Mouse (Mus musculus) yolk sac, embryonic 10.5 days (tissue): ENCODE measurements around the gene Gigyf2.
A peak's percentile ranks its signal among the peaks of the same experiment; 100 is the strongest.

ENCODE experiments used
- DNase-seq: peaks from one replicate; pipeline ENCODE4 v3.0.0-alpha.2; 2017; ENCODE audit warnings: low spot score

Gigyf2 gene

DNA sequence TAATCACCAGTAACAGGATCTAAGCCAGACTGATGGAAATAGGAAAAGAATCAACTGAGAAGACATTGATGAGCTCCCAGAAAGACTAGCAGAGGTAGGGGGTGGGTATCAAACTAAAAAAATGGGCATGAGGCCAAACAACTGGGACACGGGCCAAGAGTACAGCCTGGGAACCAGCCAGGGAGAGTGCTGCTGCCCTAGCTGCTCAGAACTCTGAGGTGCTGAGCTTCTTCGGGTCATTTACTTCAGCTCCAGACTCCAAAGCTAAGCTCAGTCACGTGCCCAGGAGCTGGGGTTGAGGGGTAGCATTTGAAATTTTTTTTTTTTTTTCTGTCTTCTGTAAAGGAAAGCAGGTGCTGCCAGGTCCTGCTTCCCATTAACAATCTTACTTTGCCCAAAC is 10.1 kb upstream of the Gigyf2 start:
- DNase-seq = no peak

- no peak for DNase-seq
These were observed 5.7 kb upstream of the Gigyf2 start for GRCm38 (mm10) chr1:87321071-87321470.

DNA sequence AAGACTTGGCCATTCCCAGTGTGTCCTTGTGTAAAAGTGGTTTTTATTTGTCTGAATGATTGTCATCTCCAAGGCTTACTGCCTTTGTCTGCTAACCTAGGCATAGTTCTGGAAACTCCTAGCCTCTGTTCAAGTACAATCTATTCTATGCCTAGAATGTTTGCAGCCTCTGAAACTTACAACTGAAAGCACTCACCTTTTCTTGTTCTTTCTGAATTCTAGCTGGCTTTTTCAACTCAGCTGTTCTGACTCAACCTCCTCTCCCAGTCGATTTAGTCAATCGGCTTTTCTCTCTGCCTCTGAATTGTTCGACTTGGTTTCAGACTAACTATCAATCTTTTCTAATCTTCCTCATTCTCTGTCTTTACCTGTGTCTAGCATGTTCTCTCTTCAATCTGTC is 4.0 kb upstream of the Gigyf2 start:
- DNase-seq = no peak

DNA sequence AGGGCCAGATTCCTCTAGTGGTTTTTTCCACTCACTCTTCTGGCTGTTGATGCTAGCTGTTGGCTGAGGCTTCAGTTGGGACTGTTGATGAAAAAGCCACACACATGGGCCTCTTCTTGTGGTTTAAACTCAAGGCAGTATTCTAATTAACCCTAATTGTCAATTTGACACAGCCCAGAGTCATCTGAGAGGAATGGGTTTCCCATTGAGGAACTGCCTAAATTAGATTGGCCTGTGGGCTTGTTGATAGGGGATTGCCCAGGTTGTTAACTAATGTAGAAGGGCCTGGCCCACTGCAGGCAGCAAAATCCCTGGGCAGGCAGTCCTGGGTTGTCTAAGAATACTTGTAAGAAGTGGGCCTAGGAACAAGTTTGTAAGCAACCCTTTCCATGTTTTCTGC is 2.1 kb upstream of the Gigyf2 start:
- DNase-seq = no peak

- DNase-seq = no peak
These were observed 515 bp downstream of the Gigyf2 start for GRCm38 (mm10) chr1:87327165-87327861.

DNA sequence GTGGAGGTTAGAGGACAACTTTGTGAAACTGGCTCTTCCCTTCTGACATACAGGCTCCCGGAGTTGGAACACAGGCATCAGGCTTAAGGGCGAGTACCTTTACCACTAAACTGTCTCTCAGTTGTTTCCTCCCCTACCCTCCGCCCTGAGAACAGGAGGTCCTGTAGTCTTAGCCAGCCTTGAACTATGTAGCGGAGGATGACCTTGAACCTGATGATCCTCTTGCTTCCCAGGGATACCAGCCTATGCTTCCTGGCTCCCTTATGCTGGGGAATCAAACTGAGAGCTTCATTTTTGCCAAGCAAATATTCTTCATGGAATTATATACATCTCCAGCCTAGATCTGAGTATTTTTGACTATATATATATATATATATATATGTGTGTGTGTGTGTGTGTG is 5.0 kb downstream of the Gigyf2 start:
- DNase-seq = no peak

DNA sequence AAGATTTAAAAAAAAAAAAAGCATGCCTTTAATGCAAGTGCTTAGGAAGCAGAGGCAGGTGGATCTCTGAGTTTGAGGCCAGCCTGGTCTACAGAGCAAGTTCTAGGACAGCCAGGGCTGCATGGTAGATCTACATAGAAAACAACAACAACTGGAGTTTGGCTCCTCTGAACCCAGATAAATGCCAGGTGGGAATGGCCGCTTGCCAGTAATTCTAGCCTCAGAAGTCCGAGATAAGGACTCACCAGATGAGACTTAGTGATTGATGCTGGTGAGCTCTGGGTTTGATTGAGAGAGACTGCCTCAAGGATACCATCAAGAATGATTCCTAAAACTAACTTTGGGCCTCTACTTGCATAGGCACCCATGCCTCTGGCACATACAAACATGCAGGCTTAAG is 23.8 kb downstream of the Gigyf2 start:
- DNase-seq = no peak

DNA sequence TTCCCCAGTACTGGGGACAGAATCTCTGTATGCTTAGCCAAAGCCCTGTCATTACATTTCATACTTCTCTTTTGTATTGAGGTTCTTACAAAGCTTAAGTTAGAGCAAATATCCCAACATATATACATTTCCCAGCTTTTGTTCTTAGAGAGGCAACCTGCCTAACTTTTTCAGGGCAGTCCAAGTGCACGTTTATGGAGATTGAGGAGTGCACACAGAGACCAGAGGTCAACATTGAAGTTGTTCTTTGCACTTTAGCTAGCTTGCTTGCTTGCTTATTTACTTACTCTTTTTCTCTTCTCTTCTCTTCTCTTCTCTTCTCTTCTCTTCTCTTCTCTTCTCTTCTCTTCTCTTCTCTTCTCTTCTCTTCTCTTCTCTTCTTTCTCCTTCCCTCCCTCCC is 33.5 kb downstream of the Gigyf2 start:
- peak; percentile 19 for DNase-seq

DNA sequence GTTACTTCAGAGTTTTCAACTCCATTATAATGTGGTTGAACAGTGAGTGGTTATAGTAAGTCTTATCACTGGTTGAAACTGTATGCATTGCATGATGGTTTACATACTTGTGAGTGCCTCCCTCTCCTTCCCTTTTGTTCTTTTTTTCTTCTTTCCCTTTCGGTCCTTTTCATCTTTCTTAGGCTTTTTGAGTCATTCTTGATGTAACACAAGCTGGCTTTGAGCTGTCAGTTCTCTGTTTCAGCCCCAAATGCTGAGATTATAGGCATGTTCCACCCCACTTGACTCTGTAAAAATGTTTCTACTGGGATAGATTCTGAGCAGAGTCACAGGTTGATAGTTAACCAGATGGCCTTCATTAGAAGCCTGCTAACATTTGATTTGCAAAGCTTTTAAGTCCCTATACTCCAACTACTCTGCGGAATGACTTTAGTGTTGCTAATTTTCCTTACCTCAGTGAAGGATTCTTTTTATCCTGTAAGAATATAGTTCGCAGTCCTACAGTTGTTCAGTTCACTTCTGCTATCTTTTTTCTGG is 51.3 kb downstream of the Gigyf2 start:
- no peak for DNase-seq

DNA sequence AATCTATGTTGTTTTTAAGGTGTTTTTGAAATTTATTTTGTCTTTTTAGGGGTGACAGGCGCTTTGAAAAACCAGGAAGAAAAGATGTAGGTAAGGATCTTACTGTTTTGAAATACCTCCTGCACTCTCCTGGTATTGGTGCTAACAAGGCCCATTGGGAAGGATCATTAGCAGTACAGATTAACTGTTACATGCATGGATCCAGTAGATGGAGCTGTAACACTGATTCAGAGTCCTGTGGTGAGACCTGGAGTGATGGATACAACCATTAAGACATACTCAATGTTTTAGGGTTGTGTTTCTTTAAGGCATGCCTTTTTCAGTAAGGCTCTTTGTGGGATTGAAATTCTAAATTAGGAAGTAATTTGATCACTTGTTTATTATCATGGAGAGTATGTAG is 53.1 kb downstream of the Gigyf2 start:
- DNase-seq = no peak

DNA sequence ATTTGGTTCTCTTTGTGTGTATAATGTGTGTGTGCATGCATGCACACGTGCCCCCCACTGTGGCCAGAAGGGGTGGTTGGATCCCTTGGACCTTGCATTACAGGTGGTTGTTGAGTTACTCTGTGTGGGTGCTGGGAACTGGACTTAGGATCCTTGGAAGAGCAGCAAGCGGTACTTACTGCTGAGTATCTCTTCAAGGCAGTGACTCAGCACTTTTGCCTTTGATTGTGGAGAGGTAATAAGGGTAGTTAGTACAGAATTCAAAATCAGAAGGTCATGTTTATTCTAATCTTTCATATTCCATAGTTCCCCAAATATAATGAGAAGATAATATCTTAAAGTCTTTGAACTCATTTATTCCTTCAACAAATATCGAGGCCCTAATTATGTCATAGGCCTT is 54.4 kb downstream of the Gigyf2 start:
- no peak for DNase-seq

- no peak for DNase-seq
These were observed 59.8 kb downstream of the Gigyf2 start for GRCm38 (mm10) chr1:87386436-87387092.

DNA sequence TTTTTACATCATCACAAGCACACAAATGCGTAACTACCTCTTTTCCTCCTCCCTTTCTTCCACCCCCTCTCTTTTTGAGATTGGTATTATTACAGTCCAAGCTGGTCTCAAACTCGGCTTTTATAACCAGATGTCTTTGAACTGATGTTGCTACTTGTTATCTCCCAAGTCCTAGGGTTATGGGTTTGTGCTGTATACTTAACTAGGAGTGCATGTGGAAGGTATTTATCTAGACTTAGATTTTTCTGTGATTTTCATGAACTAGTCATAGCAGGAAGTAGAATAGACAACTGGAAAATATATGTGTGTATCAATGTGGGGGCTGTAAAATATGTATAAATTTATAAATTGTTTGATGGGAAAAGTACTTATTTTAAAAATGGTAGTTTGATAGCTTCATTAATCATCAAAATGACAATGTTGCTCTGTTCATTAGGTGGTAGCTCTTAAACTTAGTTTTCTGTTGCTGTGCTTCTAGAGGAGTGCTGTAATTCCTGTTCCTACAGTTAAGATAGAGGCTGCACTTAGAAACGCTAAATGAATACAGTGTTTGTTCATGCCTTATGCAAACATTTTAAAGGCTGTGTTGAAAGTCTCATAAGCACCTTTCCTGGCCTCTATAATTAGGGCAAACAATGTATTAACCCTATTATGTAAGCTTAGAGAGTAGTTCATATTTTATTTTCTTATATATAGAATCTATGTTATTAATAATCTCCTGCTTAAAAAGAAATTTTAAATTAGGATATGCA is 66.8 kb downstream of the Gigyf2 start:
- DNase-seq = no peak

- DNase-seq = no peak
These were observed 67.8 kb downstream of the Gigyf2 start, which contains the start of gene Kcnj13 for GRCm38 (mm10) chr1:87394594-87394993. Gene Kcnj13, minus strand, starts transcription at chr1:87394729.

GRCm38 (mm10) chr1:87396923-87397586 is 70.3 kb downstream of the Gigyf2 start:
- no peak for DNase-seq

DNA sequence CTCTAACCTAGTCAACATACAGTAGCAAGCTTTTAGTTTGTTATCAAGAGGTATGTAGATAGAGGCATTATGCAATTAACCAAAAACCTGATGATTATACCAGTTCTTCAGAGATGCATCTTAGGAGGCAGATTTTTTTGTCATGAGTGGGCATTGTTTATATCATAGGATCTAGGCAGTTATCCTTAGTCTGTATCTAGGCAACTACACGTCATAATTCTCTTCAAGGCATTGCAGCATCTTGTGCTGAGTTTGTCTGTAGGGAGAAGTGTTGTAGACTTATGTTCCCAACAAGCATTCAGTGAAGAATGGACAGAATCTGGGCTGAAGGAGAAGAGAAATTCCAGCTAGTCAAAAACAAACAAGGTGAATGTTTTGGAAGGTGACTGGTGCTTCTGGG is 77.9 kb downstream of the Gigyf2 start:
- no peak for DNase-seq

DNA sequence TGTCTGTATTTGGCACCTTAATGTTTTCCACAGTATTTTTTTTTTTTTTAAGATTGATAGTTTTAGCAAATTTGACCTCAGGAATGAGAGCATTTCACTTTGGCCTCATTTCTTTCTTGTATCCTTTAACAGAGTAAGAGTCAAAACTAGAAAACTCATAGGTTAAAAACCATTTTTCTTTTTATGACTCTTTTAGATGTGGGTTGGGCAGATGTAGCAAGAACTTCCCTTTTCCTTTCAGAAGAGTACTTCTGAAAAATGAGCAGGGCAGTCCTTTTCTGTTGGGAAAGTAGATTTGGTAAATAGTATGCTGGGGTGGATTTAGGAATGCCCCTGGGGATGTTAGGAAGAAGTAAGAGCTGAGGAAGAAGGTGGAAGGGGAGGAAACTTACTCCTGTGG is 79.2 kb downstream of the Gigyf2 start:
- DNase-seq = no peak

- no peak for DNase-seq
These were observed 82.6 kb downstream of the Gigyf2 start for GRCm38 (mm10) chr1:87409380-87409779.

GRCm38 (mm10) chr1:87418733-87419132 is 91.9 kb downstream of the Gigyf2 start:
- DNase-seq = no peak

GRCm38 (mm10) chr1:87435125-87435524 is 108.3 kb downstream of the Gigyf2 start:
- DNase-seq = no peak

GRCm38 (mm10) chr1:87436583-87436982 is 109.8 kb downstream of the Gigyf2 start:
- DNase-seq = peak; percentile 22
